Mouse (Mus musculus) cortical plate, adult 2 months (tissue): ENCODE data around the gene Cox6b1.

ENCODE experiments used
- CTCF ChIP-seq: fragments of 200-500 bp; IDR thresholded peaks from 2 replicates; pipeline ENCODE4 v1.5.1; 2011; ENCODE audit warnings: mild to moderate bottlenecking, control low read depth, low read length; ENCODE audit not compliant: insufficient read depth; ENCODE audit errors: extremely low read depth
- POLR2A ChIP-seq: fragments of 200-500 bp; IDR thresholded peaks from 2 replicates; pipeline ENCODE4 v1.6.1; 2011; ENCODE audit warnings: mild to moderate bottlenecking, low read length, control low read depth; ENCODE audit not compliant: insufficient read depth; ENCODE audit errors: extremely low read depth

GRCm38 (mm10) chr7:30587842-30588667 is 37.9 kb downstream of the Cox6b1 start:
- TF ChIP-seq CTCF (no peak), POLR2A (no peak)
